Mouse (Mus musculus) kidney, embryonic 14.5 days (tissue): ENCODE measurements around the gene Zranb3. TPM values are rescaled to one million over a fixed set of nuclear protein-coding genes. Genes with fewer than 3 reads are reported as not detected.

ENCODE experiments used
- ATAC-seq: fragments of 200-750 bp; cut with Nextera tagmentation; 2 replicates; pipeline ENCODE4 v1.8.0; 2017; ENCODE audit warnings: moderate number of reproducible peaks, mild to moderate bottlenecking, moderate TSS enrichment, moderate library complexity; ENCODE audit not compliant: low FRiP score, low TSS enrichment
- H3K27ac ChIP-seq: fragments of 300-500 bp; sonication (generic); 2 replicates; pipeline ENCODE4 v1.5.1; 2014; ENCODE audit warnings: low read depth, mild to moderate bottlenecking, low read length, moderate library complexity, mixed read lengths
- H3K27me3 ChIP-seq: fragments of 300-500 bp; sonication (generic); 2 replicates; pipeline ENCODE4 v1.6.1; 2014; ENCODE audit warnings: mild to moderate bottlenecking, low read length; ENCODE audit not compliant: control insufficient read depth, insufficient read depth
- H3K36me3 ChIP-seq: fragments of 300-500 bp; sonication (generic); 2 replicates; pipeline ENCODE4 v1.6.1; 2014; ENCODE audit warnings: low read length, mixed read lengths; ENCODE audit not compliant: control insufficient read depth, insufficient read depth
- H3K4me1 ChIP-seq: fragments of 300-500 bp; sonication (generic); 2 replicates; pipeline ENCODE4 v1.6.1; 2014; ENCODE audit warnings: low read length, mixed read lengths; ENCODE audit not compliant: control insufficient read depth, insufficient read depth
- H3K4me2 ChIP-seq: fragments of 300-500 bp; sonication (generic); replicated peaks from 2 replicates; pipeline ENCODE4 v1.6.1; 2014; ENCODE audit warnings: low read depth, mild to moderate bottlenecking, low read length
- H3K4me3 ChIP-seq: fragments of 300-500 bp; sonication (generic); 2 replicates; pipeline ENCODE4 v1.5.1; 2014; ENCODE audit warnings: mild to moderate bottlenecking, low read length
- H3K9ac ChIP-seq: fragments of 300-500 bp; sonication (generic); 2 replicates; pipeline ENCODE4 v1.6.1; 2014; ENCODE audit warnings: low read depth, mild to moderate bottlenecking, low read length, moderate library complexity
- H3K9me3 ChIP-seq: fragments of 300-500 bp; sonication (generic); 2 replicates; pipeline ENCODE4 v1.6.1; 2016; ENCODE audit warnings: low read length; ENCODE audit not compliant: control insufficient read depth
- WGBS: fragments of 180-500 bp; shearing (Covaris S2); extraction: QIAGEN DNeasy Blood & Tissue Kit; methylation state at CpG from one replicate; pipeline ENCODE4 v1.1.7; 2014; 5-methylcytosine and 5-hydroxymethylcytosine counted together
- polyA plus RNA-seq: library from polyadenylated mRNA; unstranded; fragments of >200 nt; fragmentation: Nextera tagmentation; extraction: Ambion mirVana; gene quantifications from 2 replicates; pipeline ENCODE4 v1.2.1, GENCODE M21; 2014

Gene Zranb3
- polyA plus RNA-seq, 1 experiment from 2014 or later, result 14.4 TPM

DNA sequence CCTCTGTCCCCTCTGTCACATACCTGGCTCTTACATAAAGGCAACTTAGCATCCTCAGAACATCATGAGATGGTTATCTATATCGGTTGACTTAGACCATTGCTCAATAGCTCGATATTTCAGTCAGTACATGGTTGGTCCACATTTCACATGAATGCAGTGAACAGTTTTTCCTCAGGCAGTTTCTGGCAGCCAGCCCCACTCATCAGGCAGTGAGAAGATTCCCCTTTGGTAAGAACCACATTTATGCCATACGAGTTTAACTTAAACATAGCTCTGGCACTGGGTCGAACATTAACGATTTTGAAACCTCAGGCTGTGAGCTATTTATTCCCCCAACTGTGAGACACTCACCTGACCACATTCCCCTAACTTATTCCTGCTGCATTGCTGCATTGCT, 154.1 kb downstream of the Zranb3 start:
- no peak for ATAC-seq
- H3K4me3 ChIP-seq, result no peak overlapping the region
- no peaks in the 10 kb centered on the region for H3K9me3 ChIP-seq
- peaks cover 17% of the 10 kb centered on the region for H3K36me3 ChIP-seq
- H3K27ac ChIP-seq, result no peak overlapping the region
- H3K27me3 ChIP-seq, result no peaks in the 10 kb centered on the region
- H3K4me1 ChIP-seq, result no peaks in the 10 kb centered on the region
- H3K4me2 ChIP-seq, result no peak overlapping the region
- no peak overlapping the region for H3K9ac ChIP-seq
- WGBS, result 87% methylated on average over 5 of the region's 5 CpGs

DNA sequence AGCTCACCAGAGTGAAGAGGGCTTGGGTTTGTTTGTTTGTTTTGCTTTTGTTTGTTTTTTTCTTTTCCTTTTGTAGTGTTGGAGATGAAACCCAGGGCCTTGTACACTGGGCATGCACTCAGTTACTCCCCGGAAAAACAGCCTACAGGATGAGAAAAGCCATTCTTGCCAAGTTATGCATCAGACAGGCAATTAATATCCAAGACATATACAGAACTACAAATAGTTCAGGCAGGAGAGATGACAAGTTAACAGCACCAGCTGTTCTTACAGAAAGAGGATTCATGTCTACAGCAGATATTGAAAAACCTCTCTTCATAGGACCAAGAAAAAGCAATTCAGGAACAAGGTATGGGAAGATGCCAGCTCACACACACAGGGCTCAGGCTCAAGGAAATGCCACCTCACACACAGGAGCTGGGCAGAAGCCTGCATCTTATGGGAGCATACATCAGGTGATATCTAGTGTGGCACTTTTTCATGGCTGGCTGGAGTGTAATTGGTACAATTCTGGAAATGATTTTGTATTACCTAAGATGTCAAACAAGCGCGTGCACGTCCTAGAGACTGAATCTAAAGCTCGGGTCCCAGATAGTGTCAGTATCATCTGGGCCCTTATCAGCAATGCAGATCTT, 156.1 kb downstream of the Zranb3 start:
- no peak for ATAC-seq
- Histone ChIP-seq H3K4me2 (no peak overlapping the region), H3K36me3 (peaks cover 24% of the 10 kb centered on the region), H3K4me3 (no peak overlapping the region), H3K27ac (no peak overlapping the region), H3K9ac (no peak overlapping the region), H3K27me3 (no peaks in the 10 kb centered on the region), H3K9me3 (no peaks in the 10 kb centered on the region), H3K4me1 (no peaks in the 10 kb centered on the region)
- 83% methylated on average over 5 of the region's 5 CpGs for WGBS

DNA sequence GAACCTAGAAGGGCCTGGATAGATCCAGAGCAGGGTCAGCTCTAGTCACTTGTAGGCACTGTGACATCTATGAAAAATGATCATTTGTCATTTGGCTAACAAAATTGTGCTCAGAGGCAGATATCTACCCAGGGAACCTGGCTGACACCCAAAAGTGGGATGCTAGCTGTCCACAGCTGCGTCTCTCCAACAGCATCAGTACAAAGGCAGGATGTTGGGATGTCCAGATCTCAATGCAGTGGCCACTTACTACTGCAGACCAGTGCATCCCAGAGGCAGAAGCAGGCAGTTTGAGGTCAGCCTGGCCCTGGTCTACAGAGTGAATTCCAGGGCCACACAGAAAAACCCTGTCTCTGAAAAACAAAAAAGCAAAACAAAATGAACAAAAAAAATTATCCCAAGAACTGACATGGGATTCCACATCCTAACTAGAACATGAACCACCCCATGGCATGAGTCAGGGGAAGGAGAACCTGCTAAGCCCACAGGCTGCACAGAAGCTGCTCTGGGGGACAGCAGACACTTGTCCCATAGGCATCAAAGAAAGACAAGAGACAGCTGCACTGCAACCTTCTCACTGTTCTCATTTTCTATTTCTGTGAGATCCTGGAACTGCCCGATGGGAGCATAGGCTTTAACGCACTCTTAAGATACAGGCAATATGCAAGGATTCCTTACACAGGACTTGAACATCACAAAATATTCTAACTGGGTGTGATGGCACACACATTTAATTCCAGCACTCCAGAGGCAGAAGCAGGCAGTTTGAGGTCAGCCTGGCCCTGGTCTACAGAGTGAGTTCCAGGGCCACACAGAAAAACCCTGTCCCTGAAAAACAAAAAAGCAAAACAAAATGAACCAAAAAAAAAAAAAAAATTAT, 156.9 kb downstream of the Zranb3 start:
- H3K27ac ChIP-seq, result no peak overlapping the region; the same call in 1 of the 2 replicates
- 81% methylated on average over 3 of the region's 3 CpGs for WGBS
- peaks cover 28% of the 10 kb centered on the region for H3K36me3 ChIP-seq
- no peaks in the 10 kb centered on the region for H3K27me3 ChIP-seq
- ATAC-seq, result no peak
- no peak overlapping the region for H3K4me3 ChIP-seq
- H3K9ac ChIP-seq, result no peak overlapping the region
- no peaks in the 10 kb centered on the region for H3K4me1 ChIP-seq
- H3K9me3 ChIP-seq, result no peaks in the 10 kb centered on the region
- H3K4me2 ChIP-seq, result no peak overlapping the region

DNA sequence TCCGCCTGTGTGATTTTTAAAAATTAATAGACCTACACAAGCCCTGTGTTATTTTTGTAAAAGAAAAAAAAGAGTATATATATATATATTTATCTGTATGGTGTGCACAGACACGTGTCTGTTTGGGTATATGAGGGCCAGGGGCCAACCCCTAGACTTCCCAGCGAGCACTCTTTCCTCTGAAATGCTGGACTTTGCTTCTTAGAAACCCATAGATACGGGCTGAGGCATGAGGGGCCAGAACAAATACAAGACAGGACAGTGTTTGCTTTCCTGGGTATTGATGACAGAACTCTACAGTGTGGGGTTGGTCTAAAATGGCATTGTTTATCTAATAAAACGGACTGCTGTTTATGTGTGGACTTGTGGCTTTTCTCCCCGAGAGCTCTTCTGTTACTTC, 159.3 kb downstream of the Zranb3 start:
- Histone ChIP-seq H3K4me2 (no peak overlapping the region), H3K9me3 (peaks cover 11% of the 10 kb centered on the region), H3K9ac (no peak overlapping the region), H3K4me1 (no peaks in the 10 kb centered on the region), H3K27ac (no peak overlapping the region), H3K36me3 (peaks cover 53% of the 10 kb centered on the region), H3K27me3 (no peaks in the 10 kb centered on the region), H3K4me3 (no peak overlapping the region)
- ATAC-seq, result no peak
- 83% methylated on average over 6 of the region's 6 CpGs for WGBS

DNA sequence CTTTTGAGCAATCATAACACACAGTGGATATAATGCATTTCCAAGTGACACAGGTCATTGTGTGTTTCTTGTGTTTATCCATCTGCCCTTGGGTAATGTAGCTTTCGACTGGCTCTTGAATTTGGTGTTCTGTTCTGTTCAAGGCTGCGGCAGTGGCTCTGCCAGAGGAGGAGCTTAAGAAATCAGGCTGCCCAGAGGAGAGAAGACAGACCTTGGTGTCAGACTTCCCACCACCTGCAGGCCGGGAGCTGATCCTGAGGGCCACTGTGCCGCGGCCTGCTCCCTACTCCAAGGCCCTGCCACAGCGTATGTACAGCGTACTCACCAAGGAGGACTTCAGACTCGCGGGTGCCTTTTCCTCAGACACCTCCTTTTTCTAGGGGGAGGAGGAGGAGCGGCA, 160.6 kb downstream of the Zranb3 start:
- Histone ChIP-seq H3K27me3 (no peaks in the 10 kb centered on the region), H3K9me3 (peaks cover 11% of the 10 kb centered on the region), H3K9ac (no peak overlapping the region), H3K4me2 (no peak overlapping the region), H3K27ac (no peak overlapping the region), H3K36me3 (peaks cover 66% of the 10 kb centered on the region), H3K4me1 (no peaks in the 10 kb centered on the region), H3K4me3 (no peak overlapping the region)
- 94% methylated on average over 10 of the region's 10 CpGs for WGBS
- no peak for ATAC-seq

DNA sequence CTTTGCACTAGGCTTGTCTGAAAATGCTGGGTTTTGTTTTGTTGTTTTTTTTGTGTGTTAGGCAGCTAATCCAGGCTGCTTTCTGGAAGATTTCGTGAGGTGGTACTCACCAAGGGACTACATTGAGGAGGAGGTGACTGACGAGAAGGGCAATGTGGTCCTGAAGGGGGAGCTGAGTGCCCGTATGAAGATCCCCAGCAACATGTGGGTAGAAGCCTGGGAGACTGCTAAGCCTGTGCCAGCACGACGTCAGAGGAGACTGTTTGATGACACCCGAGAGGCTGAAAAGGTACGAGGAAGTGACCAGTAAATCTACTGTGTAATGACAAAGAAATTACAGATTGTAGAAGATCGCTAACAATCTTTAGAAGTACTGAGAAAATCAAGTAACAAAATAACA, 165.6 kb downstream of the Zranb3 start:
- Histone ChIP-seq H3K27me3 (no peaks in the 10 kb centered on the region), H3K4me3 (no peak overlapping the region), H3K27ac (no peak overlapping the region), H3K4me1 (no peaks in the 10 kb centered on the region), H3K36me3 (peaks cover 73% of the 10 kb centered on the region), H3K9me3 (peaks cover 11% of the 10 kb centered on the region), H3K9ac (no peak overlapping the region), H3K4me2 (no peak overlapping the region)
- ATAC-seq, result no peak
- whole genome bisulfite sequencing, result 69% methylated on average over 8 of the region's 8 CpGs

DNA sequence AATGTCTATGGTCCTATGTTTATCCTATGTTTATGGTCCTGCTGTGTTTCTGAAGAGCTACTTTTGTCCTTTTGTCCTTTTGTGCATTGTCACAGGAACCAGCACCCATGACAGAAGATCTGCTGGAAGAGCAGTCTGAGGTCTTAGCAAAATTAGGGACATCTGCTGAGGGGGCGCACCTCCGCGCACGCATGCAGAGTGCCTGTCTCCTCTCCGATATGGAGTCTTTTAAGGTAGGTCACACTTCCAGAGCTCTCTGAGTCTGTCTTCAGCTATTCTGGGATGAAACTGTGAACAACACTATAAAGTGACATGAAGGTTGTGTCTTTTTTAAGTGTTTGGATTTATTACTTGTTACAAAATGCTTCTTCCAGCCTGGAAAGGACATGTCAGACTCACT, 168.5 kb downstream of the Zranb3 start:
- WGBS, result 93% methylated on average over 5 of the region's 5 CpGs
- H3K9me3 ChIP-seq, result peaks cover 7% of the 10 kb centered on the region; the same call in 1 of the 2 replicates

DNA sequence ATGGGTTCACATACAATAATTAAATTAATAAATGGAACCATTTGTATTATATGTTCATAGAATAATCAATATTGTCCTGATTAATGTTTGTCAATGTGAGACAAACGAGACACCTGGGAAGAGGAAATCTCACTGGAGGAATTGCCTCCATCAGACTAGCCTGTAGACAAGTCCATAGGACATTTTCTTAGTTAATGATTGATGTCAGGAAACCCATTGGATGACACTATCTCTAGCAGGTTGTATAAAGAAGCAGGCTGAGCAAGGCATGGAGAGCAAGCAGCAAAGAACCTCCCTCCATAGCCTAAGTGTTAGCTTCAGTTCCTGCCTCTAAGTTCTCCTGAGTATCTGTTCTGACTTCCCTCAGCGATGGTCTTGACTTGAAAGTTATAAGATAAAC, 169.4 kb downstream of the Zranb3 start:
- Histone ChIP-seq H3K27me3 (no peaks in the 10 kb centered on the region), H3K36me3 (peaks cover 56% of the 10 kb centered on the region), H3K4me1 (no peaks in the 10 kb centered on the region), H3K4me2 (no peak overlapping the region), H3K9me3 (no peaks in the 10 kb centered on the region), H3K27ac (no peak overlapping the region), H3K4me3 (no peak overlapping the region), H3K9ac (no peak overlapping the region)
- no peak for ATAC-seq
- 88% methylated on average over 2 of the region's 2 CpGs for WGBS

More for the DNA sequence above, 168.5 kb downstream of the Zranb3 start:
- Histone ChIP-seq H3K27me3 (no peaks in the 10 kb centered on the region), H3K36me3 (peaks cover 65% of the 10 kb centered on the region), H3K27ac (no peak overlapping the region), H3K9ac (no peak overlapping the region), H3K4me3 (no peak overlapping the region), H3K4me2 (no peak overlapping the region), H3K4me1 (no peaks in the 10 kb centered on the region)
- ATAC-seq, result no peak

DNA sequence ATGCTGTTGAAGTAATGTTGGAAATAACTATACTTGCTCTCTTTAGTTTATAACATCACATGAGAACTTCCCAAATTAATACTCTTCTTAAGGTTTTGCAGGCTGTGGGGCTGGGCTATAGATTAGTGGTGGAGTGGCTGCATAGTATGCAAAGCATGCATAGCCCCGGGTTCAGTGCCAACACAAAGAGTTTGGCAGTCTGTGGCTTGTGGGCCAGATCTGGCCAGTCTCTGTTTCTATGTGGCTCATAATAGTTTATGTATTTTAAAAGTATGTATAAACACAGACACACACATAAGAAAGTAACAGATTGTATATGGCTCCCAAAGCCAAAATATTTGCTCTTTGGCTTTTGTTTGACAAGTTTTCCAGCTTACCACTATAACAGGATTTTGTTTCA, 187.0 kb downstream of the Zranb3 start:
- no peak overlapping the region for H3K4me3 ChIP-seq
- H3K27ac ChIP-seq, result no peak overlapping the region
- H3K27me3 ChIP-seq, result no peaks in the 10 kb centered on the region
- no peak overlapping the region for H3K4me2 ChIP-seq
- H3K36me3 ChIP-seq, result peaks cover 15% of the 10 kb centered on the region
- ATAC-seq, result no peak
- no peaks in the 10 kb centered on the region for H3K9me3 ChIP-seq
- no peaks in the 10 kb centered on the region for H3K4me1 ChIP-seq
- 82% methylated on average over 1 of the region's 1 CpGs for WGBS
- no peak overlapping the region for H3K9ac ChIP-seq
